Mouse (Mus musculus): ENCODE results near the gene Vps45. TPM values are rescaled to one million over a fixed set of nuclear protein-coding genes. Genes with fewer than 3 reads are reported as not detected.

Vps45 gene
- 10 to 100 TPM; 31.7 to 35.0 TPM for total RNA-seq (2021)
- long read RNA-seq, experiment 1, transcript Vps45-203 (2 exons, 266 nt), result minor isoform, 5 of 18 reads
- long read RNA-seq, experiment 1, transcript Vps45-201 (15 exons, 2,637 nt), result major isoform, 7 of 18 reads
- long read RNA-seq, experiment 1, partial matches to known transcripts, result 4 of 18 reads
- long read RNA-seq, experiment 1, other reads (novel, unspliced or antisense), result 2 of 18 reads
- long read RNA-seq, experiment 2, partial matches to known transcripts, result 1 of 6 reads
- long read RNA-seq, experiment 2, other reads (novel, unspliced or antisense), result 2 of 6 reads

DNA sequence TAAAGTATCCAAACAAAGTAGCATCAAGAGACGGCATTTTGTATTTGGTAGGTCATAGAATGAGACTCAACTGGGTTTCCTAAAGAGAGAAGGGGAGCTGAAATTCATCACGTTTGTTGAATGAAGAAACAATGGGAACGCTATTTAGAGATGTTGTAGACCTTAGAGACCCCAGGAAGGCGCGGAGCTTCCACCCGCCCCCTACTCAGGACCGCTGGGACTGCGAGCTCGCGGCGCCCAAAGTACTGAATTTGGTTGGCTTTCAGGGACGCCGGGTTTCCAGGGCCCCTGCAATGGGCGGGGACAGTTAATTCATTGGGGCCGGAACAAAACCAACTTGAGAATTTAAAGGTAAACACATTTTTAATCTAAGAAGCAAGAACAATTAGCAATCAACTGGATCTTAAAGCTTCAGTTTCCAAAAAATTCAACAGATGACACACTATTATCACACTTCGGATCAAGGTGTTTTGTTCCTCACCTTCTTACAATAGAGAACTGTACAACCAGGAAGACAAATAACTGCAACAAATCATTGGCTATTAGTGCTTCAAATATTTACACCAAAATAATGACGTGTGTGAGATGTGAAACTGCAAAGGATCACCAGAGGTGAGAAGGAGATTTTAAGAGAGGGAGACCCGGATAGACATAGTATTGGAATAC lies at the start of gene Vps45:
TSS of gene Vps45 (minus strand) at position 236 of the 666 bp plus-strand sequence.
- DNase-seq, result peak; percentile 82

DNA sequence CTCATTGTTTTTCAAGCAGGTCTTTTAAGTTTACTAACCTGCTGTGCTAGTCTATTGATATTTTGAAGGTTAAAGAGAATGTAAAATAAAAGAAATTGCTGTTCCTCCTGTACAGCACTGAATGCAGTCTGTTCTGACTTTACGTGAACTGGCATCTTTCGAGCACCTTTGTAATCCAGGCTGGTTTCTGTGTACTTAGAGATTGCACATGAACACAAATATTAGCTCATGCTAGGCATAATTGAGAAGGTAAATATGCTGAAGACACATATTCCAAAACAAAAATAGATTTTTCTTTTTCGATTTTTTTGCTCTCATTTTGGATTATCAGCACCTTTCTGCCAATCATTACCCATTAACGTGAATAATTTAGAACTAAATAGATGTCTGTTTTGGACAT lies 47.9 kb upstream of the Vps45 start:
- no peak for DNase-seq

DNA sequence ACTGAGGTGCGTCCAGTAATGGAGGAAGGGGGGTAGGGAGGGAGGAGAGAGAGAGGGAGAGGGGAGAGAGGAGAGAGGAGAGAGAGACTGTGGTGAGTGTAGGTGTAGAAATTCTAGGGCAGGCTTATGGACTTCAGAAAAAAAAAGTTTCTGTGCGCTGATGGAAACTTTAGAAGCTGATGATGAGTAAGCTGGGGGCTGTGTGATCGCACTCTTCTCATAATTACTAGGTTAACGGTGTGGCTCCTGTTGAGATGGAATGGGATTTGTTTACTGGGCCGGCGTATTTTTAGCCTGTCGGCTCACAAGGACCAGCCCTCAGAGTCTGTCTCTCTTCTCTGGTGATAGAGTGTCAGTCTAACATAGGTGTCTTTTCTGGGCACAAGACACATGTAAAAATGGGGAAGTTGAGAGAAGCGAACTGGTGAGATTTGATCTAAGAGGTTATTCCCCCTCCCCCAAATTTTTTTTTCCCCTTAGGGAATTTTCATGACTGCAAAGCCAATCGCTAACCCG lies 47.0 kb upstream of the Vps45 start:
- no peak for DNase-seq

DNA sequence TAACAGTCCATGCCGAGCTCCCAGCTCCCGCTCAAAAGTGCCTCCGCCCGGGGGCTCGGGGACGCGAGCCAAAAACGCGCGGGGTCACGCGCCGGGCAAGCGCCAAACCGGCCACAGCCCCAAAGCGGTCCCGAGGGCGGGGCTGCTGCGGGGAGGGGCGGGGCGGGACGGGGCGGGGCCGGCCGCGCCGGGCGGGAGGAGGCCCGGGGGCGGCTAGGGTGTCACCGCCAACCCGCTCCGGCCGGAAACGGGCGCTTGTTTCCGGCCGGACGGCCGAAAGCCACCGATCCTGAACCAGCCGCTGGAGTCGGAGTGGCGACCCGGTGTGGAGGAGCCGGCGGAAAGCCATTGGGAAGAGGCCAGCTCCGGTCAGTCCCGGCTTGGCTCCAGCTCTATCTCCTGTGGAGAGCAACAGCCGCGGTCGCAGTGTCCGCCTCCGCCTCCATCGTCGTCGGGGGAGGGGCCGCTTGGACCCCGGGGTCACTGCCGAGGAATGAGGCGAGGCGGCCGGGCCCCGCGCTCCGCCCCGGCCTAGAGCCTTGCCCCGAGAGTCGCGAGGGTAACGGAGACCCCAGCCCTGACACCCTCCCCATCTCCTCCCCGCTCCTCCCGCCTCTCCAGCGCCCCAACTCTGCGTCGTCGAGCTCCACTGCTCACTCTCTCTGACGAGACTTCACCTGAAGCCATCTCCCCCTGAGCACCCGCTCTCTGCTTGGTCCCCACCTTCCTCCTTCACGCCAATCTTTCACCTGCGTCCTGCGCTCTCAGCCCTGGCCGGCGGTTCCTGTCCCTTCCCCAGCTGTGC lies 46.2 kb upstream of the Vps45 start, which contains the start of gene Otud7b:
TSS of gene Otud7b (plus strand) at position 267 of the 805 bp plus-strand sequence.
- DNase-seq, result peak; percentile 90

DNA sequence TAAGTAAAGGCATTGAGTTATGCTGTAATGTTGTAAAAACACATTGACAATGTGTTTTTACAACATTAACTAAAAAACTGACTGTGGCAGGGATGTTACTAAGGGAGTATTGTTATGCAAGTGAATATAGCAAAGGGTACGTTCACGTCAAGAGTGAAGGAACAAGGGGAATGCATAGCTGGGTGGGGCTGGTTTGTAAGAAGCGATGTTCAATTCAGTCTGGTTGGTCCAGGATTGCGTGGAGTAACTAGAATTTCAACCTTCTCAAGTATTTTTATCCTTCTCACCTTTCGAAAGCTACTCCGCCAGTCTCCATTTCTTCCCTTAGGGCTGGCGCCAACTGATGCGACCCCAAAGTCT lies 45.6 kb upstream of the Vps45 start:
- DNase-seq, result no peak

DNA sequence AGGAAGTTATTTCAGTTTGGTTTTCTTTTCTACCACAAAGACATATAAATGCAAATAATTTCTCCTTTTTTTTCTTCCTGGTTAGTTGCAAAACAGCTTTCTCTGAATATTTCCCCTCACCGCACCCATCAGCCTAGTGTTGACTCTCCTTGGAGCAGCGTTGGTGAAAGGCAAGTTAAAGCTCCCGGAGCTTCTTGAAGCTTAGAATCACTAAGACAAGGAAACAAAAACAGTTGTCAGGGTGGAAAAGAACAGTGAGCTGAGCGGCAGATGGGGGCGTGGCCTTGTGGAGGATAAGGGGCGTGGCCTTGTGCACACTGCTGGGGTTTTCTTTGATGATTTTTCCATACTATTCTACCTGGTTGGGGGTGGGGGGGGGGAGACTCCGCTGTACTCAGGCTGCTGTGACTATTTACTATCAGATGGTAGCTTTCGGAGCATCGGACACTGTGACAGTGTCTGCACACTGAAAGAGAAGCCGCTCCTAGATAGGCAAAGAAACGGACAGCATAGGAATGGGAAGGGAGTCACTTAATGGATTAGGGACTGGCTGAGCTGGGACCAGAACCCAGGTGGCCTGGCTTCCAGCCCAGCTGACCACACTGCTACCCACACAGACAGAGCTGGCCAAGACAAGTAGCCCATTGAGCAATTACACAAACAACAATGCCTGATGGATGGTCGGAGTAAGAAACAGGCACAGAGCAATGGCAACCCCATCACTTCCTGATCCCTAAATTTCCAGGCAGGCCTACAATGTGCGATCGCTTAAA lies 44.0 kb upstream of the Vps45 start:
- peak; percentile 71 for DNase-seq

DNA sequence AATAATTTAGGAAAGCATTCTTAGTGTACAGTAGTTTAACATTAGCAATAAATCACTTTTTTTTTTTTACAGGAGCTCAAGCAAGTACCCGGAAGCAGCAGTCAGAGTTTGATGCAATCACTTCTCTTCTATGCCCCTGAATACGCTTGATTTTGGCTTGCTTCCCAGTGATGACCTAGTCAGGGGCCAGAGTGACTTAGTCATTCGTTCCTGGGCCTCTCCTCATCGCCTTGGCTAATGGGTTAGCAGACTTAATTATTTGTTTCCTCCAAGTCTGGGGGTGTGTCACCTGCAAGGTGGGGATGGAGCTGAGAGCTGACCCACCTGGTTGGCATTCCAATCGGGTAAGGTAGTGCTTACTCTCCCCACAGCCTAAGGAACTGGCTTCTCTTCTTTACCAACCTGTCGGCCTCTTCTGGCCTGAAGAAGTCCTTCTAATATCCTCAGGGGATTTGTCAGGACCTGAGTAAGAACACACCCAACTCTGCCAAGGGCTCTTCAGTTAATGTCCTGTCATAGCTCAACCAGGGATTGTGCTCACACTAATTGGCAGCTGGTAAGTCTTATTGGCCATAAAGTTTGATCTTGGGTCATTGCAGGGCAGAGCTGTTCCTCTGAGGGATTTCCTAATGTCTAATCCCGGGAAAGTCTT lies 40.5 kb upstream of the Vps45 start:
- peak; percentile 83 for DNase-seq

DNA sequence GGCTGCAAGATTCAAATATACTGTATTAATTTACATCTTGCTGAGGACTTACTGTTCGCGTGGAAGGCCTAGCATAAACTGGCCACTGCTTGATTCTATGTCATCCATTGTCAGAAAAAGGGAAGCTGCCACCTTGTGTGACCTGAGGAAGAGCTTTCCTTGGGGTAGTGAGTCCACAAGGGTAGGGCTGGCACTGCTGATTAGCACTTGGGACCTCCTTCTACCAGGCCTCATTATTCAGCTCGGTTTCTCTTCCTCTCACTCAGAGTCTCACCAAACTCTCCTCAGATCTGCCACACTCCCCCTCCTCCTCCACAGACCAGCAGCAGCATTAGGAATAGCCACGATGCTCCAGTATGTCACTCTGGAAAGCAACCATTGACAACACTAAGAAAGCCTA lies 39.9 kb upstream of the Vps45 start:
- DNase-seq, result no peak

DNA sequence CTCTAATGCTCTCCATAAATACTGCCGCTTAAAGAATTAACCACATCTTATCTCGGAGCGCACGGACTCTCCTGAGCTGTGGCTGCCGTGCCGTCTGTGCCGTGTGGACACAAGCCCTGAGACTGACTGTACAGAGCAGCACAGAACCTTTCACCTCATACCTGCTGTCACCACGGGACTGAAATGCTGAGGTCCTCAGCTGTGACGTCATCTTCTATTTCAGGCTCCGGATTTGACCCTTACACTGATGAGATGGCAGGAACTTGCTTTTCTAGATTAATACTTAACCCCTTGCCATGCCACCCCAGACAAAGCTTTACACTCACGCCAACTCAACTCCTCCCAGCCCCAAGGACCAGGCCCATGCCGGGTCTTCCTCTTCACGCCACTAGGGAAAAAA lies 35.9 kb upstream of the Vps45 start:
- DNase-seq, result no peak

DNA sequence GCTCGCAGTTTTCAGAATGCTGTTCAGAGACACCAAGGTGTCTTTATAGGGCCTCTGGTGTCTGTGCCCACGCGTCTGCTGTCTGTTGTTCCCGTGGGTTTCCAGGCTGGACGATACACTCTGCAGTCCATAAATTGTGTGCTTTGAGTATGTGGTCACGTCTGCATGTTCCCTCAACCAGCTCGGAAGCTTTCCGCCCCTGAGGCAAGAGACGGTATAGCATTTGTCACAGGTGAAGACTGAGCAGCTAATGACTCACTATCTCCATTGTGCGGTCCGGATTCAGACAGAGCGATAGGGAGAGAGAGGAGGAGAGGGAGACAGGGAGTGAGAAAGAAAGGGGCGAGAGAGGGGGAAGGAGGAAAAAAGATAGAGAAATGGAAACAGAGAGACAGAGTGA lies 35.2 kb upstream of the Vps45 start:
- DNase-seq, result no peak

DNA sequence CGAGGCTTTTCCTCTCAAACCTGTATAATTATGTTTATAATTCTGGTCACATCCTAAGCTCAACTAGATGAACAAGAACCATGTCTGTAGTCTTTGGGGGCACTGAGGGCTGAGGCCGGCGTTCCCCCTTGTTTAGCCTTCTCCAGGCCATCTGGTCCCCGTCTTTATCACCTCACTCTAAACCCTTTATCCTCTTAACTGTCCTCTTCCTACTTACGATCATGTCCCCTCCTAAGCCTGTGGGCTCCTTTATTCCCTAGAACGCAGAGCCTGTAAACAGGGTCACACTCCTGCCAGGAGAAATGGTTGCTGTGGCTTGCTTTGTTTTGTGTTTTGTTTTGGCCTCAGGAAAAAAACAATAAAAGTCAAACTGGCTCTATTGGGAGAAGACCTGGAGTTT lies 33.7 kb upstream of the Vps45 start:
- no peak for DNase-seq

DNA sequence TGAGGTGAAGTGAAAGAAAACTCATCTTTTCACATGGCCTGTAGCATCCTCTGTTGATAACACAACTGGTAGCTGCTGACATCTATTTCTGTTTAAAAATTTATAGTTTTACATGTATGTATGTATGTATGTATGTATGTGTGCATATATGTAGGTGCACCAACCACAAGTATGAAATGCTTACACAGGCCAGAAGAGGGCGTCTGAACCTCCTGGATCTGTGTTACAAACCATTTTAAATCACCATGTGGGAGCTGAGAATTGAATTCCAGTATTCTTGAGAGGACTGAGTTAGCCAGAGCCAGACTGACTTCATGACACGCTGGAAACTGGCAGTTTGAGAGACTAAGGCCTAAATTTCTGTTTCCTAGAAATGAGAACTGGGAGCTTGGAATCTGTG lies 32.9 kb upstream of the Vps45 start:
- no peak for DNase-seq

DNA sequence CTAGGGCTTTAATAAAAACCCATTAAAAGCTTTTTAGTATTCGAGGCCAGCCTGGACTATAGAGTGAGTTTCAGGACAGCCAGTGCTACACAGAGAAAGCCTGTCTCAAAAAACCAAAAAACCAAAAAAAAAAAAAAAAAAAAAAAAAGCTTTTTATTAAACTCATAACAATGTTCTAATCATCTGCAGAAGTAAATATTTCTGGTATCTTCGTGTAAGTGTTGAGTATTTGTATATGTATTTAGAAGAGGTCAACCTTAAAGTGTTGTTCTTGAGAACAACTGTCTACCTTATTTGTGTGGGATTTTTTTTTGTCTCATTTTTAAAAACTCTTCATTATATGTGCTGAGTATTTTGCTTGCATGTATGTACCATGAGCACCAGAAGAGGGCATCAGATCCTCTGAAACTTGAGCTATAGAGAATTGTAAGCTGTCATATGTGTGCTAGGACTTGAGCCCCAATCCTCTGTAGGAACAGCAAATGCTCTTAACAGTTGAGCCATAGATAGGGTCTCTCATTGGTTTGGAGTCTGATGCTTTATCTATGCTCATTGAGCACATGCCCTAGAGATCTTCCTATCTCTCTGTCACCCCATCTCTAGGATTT lies 31.7 kb upstream of the Vps45 start:
- DNase-seq, result no peak

DNA sequence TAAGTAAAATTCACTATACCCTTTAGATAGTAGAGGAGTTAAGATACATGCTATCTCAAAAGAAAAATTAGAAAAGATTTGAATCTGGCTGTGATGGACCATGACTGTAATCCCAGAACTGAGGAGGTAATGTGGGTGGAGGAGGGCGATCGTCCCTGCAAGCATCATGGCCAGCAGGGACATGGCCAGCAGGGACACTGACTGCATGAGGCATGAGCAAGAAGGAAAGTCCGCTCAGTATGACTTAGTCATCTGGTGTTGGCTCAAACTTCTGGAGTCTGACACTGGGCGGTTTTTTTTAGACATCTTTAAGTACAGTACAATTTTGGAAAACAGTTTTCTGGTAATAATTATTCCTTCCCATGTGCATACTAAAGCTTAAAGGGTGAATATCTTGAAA lies 29.5 kb upstream of the Vps45 start:
- DNase-seq, result no peak

DNA sequence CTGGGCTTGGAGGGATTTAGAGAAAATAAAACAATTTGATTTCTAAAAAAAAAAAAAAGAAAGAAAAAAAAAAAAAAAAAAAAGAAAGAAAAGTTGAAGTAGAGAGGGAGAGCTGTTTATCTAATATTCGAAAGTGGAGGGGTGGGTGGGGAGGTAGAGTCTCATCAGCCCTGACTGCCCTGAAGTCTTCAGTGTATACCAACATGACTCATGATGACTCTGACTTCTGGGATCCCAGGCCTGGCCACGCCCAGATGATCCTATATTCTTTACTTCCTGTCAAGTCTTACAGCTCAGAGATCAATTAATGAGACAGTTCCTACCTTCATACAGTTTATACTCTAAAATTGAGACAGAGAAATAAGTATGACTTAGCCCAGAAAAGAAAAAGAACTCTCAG lies 29.0 kb upstream of the Vps45 start:
- DNase-seq, result no peak

DNA sequence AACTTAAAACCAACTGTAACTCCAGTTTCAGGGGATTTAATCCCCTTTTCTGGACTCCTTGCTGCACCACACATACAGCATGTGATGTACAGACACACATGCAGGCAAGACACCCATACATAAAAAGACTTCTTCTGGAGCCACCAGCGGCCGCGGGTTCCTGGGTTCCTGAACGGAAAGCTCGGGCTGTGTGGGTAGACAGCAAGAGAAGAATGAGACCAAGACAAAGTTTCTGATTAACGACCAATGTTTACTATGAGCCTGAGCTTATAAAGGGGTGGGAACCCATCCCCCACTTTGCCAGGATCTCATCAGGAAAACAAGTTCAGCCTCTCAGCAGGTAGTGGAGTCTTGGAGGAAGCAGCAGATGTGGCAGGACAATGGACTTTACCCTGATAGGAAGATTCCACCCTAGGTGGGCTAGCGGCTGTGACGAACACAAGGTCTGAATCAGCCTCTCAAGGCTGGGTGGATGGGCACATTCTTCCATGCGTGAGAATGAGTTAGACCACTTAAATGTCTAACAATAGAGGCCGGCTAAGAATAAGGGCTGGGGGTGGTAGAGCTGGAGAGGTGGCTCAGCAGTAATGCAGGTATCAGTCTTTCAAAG lies 26.0 kb upstream of the Vps45 start:
- no peak for DNase-seq

DNA sequence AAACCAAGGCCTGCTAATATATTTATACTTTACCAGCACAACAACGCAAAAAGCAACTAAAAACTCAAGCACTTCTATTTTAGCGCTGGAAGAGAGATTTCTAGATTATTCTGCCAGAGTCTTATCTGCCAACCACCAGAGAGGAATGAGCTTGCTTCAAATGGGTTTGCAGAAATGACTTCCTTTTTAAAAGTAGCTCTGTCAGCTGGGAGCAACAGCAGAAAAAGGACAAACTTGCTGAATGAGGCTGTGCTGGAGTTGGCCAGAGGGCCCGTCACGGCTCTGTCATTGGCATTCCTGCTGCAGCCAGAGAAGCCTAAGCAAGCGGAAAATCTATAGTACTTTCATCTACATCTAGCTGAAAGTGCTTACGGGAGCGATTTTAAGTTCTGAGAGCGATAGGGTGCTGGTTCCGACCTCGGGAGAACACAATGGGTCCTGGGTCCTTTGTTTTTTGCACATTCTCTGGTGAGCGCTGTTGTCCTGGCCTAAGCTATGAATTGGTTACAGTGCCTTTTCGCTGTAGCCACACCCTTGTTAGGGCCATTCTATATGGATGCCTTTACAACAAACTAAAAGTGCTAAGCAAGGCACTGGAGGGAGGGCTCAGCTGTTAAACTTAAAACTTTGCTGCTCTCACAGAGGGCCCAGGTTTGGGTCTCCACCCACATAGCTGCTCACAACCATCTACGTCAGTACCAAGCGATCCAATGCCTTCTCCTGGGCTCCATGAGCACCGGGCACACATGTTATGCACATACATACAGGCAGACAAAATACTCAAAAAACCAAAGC lies 24.6 kb upstream of the Vps45 start:
- no peak for DNase-seq

DNA sequence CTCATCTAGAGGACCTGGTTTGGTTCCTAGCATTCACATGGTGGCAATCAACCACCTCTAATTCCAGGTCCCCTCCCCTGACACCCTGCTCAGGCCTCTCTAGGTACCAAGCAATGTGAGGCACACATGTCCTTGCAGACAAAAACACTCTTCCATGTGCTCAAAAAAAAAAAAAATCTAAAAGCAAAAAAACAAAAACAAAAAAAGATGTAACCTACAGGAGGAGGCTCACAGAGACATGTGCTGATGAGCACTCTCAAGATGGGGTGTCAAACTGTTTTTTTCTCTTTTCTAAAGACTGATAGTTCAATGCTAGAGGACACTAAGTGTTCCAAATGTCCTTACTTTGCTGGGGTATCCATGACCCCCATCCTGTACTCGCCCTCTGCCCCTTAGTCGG lies 23.8 kb upstream of the Vps45 start:
- DNase-seq, result no peak

DNA sequence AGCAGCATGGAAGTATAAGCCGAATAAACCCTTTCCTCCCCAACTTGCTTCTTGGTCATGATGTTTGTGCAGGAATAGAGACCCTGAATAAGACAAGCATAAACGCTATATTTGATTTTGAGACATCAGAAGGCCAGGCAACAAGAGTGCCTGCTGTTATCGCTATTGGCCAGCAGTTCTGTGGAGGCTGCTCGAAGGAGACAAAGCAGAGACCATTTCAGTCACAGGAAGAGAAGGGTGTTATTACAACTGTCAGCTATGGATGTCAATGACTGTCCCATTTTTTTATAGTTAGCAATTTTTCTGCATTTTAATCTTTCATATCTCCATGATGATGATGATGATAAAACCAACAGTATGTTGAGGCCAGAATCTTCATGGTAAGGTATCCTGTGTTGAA lies 23.4 kb upstream of the Vps45 start:
- no peak for DNase-seq

DNA sequence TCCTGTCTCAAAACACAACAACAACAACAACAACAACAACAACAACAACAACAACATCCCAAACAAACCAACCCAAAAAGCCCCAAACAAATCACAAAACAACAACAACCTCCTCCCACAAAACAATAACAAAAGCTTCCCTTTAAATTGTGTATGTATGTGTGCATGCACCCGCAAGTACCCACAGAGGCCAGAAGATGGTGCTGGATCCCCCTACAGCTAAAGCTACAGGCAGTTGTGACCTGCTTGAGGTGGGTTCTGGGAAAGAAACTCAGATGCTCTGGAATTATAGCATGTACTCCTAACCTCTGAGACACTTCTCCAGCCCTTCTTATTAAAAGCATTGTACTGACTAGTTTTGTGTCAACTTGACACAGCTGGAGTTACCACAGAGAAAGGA lies 22.7 kb upstream of the Vps45 start:
- DNase-seq, result peak; percentile 30
